Mouse (Mus musculus) spleen, adult 2 months (tissue): ENCODE results near the gene Gpm6b.

ENCODE experiments used
- CTCF ChIP-seq: fragments of 200-500 bp; IDR thresholded peaks from 2 replicates; pipeline ENCODE4 v1.5.1; 2011; ENCODE audit warnings: mild to moderate bottlenecking, inconsistent platforms; ENCODE audit not compliant: insufficient read depth, insufficient read length, insufficient replicate concordance; ENCODE audit errors: extremely low read depth
- POLR2A ChIP-seq: fragments of 200-500 bp; IDR thresholded peaks from 2 replicates; pipeline ENCODE4 v1.6.1; 2011; ENCODE audit warnings: low read depth, low read length, inconsistent platforms

DNA sequence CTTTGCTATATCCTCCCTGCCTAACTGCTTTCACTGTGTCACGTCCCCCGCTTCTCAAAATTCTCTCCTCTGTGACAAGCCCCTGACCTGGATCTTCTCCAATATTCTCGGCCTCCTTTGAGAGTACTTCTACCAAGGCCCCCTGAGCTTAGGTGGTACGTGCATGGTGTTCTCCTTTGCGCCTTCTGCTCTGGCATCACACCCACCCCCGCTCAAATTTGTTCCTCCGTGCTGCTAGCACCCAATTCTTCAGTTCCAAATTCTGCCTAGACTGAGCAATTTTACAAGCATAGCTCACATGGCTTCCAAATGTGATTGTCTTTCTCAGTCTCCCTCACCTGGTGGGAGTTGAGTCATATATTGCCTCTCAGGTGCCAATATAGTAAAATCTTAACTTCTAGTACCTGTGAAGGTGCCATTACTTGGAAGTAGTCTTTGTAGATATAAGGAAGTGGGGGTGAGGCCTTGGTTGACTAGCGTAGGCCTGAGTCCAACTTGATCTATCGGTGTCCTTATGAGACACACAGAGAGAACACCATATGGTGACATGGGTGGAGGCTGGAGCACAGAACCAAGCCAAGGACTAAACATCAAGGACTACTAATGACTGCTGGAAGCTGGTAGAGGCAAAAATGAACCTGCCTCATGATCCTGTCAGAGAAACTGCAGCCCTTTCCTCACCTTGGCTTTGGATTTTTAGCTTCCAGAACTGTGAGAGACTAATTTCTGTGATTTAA is 100.2 kb downstream of the Gpm6b start:
- no peak for TF ChIP-seq CTCF
- TF ChIP-seq POLR2A, result no peak
